Mouse (Mus musculus): ENCODE measurements at regions not wholly inside any gene's neighbourhood (a gene's known extent, or its start where the extent isn't known, plus 50 kb on each side); places are given as distances from the start of the nearest gene placed in this dataset.

- no peak for TF ChIP-seq CTCF (IDR thresholded peaks at IDR 0.05; ENCODE audit: control insufficient read depth, insufficient read depth, insufficient replicate concordance, low read depth, low read length)
- no peak for TF ChIP-seq POLR2A (IDR thresholded peaks at IDR 0.05; ENCODE audit: control insufficient read depth, low read depth, low read length)
Observed at GRCm38 (mm10) chr10:43745931-43746630, 155.5 kb downstream of the Qrsl1 start.
